Mouse (Mus musculus) forelimb bud, embryonic 11.5 days (tissue): ENCODE data around the gene Ccdc28a.

Experiments
- DNase-seq: peaks from one replicate; pipeline ENCODE4 v3.0.0-alpha.2; 2012; ENCODE audit warnings: low read depth, low spot score

The Ccdc28a gene

GRCm38 (mm10) chr10:18234560-18235401, at the start of gene Ccdc28a:
Gene Ccdc28a, minus strand, starts transcription at chr10:18234998.
- DNase-seq: peak; percentile 94

- no peak for DNase-seq
These were observed 49.2 kb upstream of the Ccdc28a start for GRCm38 (mm10) chr10:18283991-18284390.

- DNase-seq: no peak
These were observed 41.4 kb upstream of the Ccdc28a start for GRCm38 (mm10) chr10:18276090-18276734.

- no peak for DNase-seq
These were observed 16.5 kb upstream of the Ccdc28a start for GRCm38 (mm10) chr10:18251345-18251744.

- DNase-seq: no peak
These were observed 8.8 kb upstream of the Ccdc28a start for GRCm38 (mm10) chr10:18243614-18244013.

- DNase-seq: no peak
These were observed 2.4 kb upstream of the Ccdc28a start for GRCm38 (mm10) chr10:18237191-18237590.

GRCm38 (mm10) chr10:18236328-18236927, 1.6 kb upstream of the Ccdc28a start:
- DNase-seq: no peak

- no peak for DNase-seq
These were observed 577 bp upstream of the Ccdc28a start for GRCm38 (mm10) chr10:18235402-18235747.

GRCm38 (mm10) chr10:18233891-18234290, 907 bp downstream of the Ccdc28a start:
- no peak for DNase-seq

GRCm38 (mm10) chr10:18224386-18224785, 10.4 kb downstream of the Ccdc28a start:
- DNase-seq: no peak

GRCm38 (mm10) chr10:18219351-18219750, 15.4 kb downstream of the Ccdc28a start:
- no peak for DNase-seq

- DNase-seq: no peak
These were observed 20.7 kb downstream of the Ccdc28a start for GRCm38 (mm10) chr10:18214124-18214523.

GRCm38 (mm10) chr10:18213373-18213772, 21.4 kb downstream of the Ccdc28a start:
- no peak for DNase-seq

GRCm38 (mm10) chr10:18210726-18211125, 24.1 kb downstream of the Ccdc28a start, which contains the start of gene Ect2l:
Gene Ect2l, minus strand, starts transcription at chr10:18210890.
- no peak for DNase-seq

- no peak for DNase-seq
These were observed 24.7 kb downstream of the Ccdc28a start for GRCm38 (mm10) chr10:18210119-18210518.

- peak; percentile 43 for DNase-seq
These were observed 30.7 kb downstream of the Ccdc28a start for GRCm38 (mm10) chr10:18204067-18204466.

GRCm38 (mm10) chr10:18202401-18202800, 32.4 kb downstream of the Ccdc28a start:
- DNase-seq: no peak

GRCm38 (mm10) chr10:18200656-18201055, 34.1 kb downstream of the Ccdc28a start:
- DNase-seq: no peak

GRCm38 (mm10) chr10:18199919-18200318, 34.9 kb downstream of the Ccdc28a start:
- DNase-seq: no peak

- no peak for DNase-seq
These were observed 36.3 kb downstream of the Ccdc28a start for GRCm38 (mm10) chr10:18198286-18199015.

GRCm38 (mm10) chr10:18197206-18197979, 37.4 kb downstream of the Ccdc28a start:
- peak; percentile 86 for DNase-seq
